Mouse (Mus musculus) yolk sac, embryonic 10.5 days (tissue): ENCODE results near the gene Tecpr1.

Source experiments
- DNase-seq: peaks from one replicate; pipeline ENCODE4 v3.0.0-alpha.2; 2017; ENCODE audit warnings: low spot score

Tecpr1 gene

DNA sequence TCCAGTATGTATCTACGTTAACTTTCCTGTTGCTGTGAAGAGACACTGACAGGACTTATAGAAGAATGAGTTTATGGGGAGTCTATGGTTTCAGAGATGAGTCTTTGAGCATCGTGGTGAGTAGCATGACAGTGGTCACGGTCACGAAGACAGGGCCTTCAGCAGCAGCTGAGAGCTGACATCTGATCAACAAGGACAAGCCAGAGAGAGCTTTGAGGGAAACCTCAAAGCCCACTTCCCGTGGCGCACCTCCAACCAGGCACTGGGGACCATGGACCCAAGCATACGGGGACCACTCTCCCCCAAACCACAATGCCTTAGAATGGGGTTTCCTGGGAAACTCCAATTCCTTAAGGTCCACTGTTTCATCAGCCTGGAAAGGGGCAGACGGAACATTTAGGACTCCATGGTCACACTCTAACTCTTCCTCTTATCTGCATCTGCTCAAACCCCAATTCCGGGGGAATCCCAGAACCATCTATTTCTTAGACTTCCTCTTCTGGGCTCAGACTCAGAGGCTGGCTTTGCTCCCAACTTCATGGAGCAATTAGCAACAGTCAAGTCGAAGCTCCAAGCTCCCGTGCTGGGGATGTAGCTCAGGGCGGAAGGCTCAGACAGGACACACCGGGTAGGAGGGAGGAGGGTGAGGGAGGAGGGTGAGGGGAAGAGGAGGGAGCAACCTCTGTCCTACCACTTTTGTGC is 28.6 kb upstream of the Tecpr1 start:
- no peak for DNase-seq

DNA sequence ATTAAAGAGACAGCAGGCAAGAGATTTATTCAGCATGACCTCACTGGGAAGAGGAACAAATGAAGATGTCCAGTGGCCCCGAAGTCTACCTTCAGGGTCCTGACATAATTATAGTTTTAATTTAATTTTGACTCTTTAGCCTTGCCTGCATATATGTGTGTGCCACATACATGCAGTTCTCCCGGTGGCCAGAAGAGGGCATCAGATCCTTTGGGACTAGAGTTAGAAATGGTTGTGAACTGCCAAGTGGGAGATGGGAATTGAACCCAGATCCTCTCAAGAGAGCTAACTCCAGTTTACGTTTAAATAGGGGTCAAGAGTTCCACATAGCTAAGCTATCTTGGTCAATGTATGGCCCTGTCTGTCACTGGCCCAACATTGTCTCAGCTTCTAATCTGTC is 26.5 kb upstream of the Tecpr1 start:
- DNase-seq, result no peak

DNA sequence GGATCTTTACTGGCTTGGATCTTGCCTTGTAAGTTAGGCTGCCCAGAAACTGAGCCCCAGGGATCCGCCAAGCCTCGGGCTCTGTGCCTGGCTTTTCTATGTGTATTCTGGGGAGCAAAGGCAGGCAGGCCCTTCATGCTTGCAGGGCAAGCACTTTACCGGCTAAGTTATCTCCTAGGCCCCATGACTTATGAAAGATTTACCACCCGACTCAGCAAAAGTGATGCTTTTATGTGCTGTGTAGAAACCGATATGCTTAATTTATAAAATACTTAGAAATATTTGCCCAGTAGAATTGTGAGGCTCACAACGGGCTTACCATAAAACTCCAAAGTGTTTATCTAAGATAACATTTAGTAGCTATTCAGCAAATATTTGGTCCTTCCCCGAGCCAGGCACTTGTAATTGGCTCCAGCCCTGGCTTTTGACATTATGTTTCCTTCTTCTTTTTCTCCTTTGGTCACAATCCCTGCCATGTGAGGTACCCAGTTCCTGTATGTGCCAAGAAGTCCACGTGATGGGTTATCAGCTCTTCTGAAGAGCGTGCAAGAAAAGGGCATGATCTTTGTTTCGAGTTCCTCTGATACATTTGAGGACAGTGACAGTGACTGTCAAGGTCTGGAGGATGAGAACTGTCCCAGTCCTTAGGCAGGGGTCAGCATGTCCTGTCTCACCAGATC is 24.6 kb upstream of the Tecpr1 start:
- DNase-seq, result peak; percentile 22

DNA sequence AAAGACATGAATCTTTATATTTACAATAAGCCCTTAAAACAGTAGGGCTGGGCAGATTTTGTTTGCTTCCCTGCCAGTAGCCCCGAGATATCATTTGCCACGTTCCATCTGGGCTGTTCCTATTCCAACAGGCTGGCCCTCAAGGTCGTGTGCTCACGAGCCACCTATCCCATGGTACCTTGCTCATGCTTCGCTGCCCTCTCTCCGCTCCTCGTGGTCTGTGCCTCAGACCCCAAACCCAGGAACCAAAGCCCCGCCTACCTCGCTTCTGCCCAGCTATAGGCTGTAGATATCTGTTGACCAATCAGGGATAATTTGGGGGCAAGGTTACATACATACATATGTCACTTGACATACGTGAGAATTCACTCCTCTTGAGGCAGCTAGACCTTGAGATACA is 23.9 kb upstream of the Tecpr1 start:
- no peak for DNase-seq

DNA sequence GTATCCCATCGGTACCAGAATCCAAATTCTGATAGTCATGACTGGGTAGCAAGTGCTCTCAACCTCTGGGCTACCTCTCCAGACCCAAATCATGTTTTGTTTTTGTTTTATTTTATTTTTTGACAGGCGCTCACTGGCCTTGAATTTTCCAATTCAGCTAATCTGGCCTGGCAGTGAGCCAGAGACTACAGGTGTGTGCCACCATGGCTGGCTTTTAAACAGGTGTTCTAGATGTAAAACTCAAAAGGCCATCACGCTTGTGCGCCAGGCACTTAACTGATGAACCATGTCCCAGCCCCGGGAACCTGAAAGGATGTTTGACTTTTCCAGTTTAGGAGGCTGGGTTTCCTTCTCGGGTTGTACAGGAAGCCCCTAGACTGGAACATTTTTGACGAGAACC is 23.3 kb upstream of the Tecpr1 start:
- DNase-seq, result no peak

DNA sequence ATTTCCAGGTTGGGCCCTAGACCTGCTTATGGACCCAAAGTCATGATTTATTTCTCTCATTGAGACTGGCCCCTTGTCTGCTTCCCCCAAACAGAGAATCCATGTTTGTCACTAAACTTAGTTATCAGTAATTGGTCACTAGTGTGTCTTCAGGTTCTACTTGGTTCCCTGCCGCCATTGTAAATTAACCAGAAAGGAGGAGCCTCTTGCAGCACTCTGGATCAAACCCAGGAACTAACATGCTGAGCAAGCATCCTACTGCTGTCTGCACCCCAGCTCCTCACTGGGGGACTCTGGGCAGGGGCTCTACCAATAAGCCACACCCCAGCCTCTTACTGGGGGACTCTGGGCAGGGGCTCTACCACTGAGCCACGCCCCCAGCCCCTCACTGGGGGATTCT is 22.2 kb upstream of the Tecpr1 start:
- DNase-seq, result no peak

DNA sequence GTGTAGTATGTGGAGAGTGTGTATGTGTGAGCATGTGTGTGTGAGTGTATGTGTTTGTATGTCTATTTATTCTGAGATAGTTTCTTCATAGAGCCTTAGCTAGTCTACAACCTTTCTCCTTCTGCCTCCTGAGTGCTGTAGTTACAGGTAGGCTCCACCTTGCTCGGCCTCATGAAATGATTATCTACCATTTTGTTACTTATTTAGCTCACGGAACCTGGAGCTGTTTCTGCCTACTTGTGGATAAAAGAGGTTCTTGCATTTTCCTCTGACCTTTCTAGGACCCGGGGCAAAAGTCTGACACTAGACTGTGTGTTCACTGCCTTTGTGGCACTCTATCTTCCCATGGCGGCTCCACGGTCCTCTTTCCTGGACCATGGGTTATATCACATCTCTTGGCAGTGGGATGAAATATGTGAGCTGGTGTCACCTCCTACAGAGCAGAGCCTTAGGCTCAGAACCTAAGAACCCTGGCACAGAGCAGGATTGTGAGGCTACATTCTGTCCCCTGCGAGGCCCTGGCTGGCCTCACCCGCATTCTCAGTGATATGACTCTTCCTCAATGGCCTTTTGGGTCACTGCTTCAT is 20.6 kb upstream of the Tecpr1 start, which contains the start of gene Bri3:
Gene Bri3, plus strand, starts transcription at position 537 of the 587 bp plus-strand sequence.
- no peak for DNase-seq

DNA sequence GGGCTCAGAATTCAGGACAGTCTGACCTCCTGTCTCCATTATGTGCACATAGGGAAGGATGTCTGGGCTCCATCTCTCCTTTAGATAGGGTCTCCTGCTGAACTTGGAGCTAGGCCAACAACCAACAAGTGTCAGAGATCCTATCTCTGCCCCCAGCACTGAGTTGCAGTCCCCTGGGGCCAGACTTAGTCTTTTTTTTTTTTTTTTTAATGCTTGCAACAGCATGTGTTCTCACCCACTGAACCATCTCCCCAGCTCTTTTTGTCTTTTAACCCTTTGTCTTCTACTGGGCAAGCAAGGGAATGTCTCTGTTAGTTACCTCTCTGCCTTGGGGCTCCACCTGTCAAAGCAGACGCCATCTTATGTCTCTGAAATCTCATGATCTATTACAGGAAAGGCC is 15.6 kb upstream of the Tecpr1 start:
- no peak for DNase-seq

DNA sequence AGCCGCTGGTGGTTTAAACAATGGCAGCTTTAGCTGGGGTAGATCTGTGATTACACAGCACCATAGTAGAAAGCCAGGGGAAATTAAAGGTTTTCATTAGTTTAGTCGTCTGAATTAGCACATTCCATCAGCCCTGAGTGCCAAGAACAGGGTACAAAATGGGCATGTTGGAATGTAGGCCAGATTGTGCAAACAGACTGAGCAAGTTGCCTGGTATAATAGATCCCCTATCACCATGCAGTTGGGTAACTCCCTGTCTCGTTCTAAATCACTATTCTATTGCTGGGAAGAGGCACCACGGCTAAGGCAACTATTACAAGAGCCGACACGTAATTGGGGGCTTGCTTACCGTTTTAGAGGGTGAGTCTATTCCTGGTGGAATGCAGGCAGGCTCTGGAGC is 11.3 kb upstream of the Tecpr1 start:
- DNase-seq, result no peak

DNA sequence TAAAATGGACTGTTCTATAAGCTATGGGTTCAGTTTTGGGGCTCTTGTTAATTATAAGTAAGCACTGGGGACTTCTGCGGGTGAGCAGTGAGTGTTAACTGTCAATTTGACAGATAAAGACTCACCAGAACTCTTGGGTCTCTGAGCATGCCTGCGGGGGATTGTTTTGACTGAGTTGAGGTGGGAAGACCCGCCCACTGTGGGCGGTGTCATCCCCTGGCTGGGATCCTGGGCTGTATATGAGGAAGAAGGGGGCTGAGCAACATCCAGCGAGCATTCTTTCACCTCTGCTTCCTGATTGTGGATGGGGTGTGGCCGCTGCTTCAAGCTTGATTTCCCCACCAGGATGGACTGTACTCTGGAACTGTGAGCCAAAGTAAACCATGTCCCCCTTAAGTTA is 10.8 kb upstream of the Tecpr1 start:
- no peak for DNase-seq

DNA sequence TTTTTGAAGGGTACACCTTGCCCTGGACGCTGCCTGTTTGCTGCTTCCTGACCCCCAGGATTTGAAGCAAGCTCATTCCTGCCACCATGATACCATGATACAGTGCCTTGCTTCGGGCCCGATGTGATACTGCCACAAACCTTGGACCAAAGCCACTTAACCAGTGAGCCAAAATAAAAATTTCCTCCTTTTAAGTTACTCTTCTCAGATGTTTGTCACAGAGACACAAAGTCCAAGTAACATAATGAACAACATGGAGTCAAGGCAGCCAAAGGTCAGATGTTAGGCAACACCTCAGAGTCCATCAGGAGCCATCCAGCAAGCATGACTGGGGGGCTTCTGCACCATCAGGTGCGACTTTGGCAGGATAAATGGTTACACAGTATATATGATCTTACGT is 9.1 kb upstream of the Tecpr1 start:
- no peak for DNase-seq

DNA sequence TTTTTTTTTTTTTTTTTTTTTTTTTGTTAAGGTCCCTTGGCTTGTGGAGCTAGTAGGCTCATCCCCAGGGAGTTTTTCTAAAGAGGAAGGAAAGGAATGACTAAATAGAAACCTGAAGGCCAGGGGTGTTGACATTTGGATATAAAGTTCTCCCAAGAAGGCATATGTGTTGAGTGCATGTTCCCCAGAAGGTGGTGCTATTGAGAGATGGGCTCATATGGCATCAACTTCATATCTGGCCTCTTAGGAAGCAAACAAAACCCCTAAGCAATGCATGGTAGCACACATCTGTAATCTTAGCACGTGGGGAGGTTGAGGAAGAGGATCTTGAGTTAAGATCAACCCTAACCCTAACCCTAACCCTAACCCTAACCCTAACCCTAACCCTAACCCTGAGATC is 8.0 kb upstream of the Tecpr1 start:
- no peak for DNase-seq

DNA sequence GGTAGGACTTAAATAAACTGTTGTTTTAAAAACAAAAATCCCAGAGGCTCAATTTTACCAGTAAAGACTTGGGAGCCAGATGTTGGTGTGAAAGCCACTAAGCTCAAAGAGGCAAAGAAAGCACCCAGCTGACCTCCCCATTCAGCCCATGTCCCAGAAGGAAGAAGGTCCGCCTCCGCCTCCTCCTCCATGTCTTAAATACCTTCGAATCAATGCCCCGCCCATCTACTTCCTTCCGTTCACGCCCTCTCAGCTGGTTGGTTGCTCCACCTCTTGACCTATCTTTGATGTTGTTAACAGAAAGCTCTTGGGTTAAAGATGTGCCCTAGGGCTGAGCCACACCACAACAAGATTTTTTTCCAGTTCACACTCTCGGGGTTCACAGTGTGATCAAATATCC is 6.8 kb upstream of the Tecpr1 start:
- DNase-seq, result no peak

DNA sequence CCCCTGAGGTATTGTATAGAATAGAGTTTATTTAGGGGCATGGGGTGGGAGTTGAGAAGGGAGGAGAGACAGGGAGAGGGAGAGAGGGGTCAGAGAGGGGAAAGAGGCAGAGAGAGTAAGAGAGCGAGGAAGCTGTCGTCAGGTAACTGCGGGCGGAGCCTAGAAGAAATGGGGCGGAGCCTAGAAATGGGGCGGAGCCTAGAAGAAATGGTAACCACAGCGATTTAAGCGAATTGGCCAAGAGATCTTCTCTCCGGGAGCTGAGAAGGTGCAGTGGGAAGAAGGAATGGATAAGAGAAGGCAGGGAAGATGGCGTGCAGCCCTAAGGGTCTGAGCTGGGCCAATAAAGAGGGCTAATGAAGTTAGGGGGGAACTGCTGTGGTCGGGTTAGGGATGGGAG is 2.8 kb upstream of the Tecpr1 start:
- no peak for DNase-seq

DNA sequence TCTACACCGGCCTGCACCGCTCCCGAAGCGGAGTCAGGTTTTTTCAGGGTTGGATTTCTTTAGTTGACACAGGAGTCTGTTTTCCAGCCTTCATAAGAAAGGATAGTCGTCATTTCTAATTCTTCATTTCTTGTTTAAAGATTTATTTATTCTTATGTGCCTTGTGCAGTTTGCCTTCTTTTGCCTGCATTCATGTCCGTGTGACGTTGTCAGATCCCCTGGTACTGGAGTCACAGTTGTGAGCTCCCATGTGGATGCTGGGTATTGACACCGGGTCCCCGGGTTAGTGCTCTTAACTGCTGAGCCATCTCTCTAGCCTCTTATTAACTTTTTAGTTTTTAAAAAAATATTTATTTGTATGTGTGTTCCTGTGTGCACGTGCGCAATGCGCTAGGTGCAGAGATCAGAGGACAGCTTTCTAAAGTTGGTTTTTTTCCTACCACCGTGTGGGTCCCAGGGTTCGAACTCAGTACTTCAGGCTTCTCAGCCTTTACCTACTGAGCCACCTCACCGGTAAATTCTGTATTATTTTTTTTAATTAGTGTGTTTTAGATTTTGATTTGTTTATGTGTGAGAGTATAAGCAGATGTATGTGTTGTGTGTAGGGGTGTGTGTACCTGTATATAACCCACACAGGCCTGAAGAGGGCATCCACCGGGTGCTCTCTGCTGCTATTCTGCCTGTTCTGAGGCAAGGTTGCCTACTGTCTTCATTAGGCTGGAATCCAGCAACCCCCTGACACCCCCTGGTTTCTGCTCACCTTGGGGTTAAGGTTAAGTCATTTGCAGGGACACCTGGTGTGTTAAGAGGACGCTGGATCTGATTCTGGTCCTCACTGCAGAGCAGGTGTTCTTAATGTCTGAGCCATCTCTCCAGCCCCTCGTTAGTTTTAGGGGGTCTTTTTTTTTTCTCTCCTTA is 743 bp upstream of the Tecpr1 start:
- DNase-seq, result no peak

DNA sequence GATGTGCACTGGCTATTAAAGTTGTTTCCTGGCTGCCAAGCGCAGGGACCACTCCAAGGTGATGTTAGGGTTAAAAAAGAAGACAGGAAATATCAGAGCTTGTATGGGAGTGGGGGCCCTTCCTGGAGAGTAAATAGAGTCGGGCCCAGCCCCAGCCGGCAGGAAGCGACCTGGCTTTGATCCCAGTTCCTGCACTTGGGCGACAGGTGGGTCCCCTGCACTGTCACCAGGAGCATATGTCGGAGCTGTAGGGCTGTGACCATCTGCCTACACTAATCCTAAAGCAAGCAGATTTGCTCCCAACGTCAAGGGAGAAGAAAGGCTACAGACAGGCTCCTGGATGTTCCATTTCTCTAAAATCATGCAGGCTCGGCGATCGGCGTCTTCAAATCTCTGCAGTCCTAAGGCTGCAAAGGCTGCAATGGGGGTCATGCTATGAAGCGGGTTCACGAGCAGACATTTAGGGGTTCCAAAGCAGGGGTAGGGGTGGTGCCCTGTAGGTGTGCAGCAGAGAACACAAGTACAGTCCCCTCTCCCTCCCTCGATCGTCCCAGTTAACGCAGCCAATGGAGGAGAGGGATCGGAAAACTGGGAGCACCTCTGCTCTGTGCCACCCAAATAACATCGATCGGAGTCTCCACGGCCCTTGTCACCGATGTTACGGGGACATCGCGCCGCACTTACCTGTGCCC is 458 bp downstream of the Tecpr1 start:
- peak; percentile 41 for DNase-seq

DNA sequence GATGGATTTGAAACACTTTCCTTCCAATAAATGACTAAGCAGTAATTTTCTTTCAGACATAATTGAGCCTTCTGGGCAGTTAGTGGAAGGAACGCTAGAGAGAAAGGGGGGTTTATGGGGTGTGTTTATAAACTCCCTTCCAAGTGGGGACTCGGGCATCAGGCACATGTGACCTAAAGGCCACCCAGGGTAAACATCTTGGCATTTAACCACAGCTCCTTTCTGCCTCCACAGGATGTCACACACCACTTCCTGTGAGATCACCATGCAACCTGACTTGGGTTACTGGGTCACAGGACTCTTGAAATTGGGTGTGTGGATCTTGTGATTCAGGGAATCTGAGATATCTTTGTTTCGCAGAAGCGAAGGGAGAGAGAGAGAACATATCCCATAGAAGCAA is 2.1 kb downstream of the Tecpr1 start:
- no peak for DNase-seq

DNA sequence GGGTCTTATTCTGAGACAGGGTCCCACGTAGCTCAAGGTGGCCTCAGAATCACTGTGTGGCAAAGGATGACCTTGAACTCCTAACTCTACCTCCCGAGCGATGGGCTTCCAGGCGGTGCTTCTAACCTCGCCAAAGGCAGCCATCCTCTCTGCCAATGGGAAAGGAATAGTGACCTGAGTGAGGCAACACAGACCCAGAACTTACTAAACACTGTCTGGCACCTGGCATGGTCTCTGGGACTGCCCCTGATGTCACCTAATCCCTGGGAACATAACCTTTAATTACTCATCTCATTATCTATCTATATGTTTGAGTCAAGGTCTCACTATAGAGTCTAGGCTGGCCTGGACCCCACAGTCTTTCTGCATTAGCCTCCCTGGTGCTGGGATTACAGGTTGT is 3.5 kb downstream of the Tecpr1 start:
- no peak for DNase-seq

DNA sequence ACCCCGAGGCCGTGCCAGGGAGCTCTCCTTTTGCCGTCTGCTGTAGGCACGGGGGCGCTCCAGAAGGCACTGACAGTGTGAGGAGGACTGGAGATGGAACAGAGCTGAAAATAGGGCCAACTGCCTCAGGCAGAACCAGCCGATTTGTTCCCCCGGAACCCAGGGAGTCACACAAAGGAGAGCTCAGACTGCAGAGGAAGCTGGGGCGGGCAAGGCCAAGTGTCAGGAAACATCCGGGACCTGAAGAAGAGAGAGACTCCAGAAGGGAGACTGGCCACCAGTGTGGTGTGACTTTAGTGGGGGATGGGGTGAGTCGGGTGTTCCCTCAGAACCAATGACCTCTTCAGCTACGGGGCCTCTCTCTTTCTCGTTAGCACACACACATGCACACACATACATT is 4.1 kb downstream of the Tecpr1 start:
- no peak for DNase-seq

DNA sequence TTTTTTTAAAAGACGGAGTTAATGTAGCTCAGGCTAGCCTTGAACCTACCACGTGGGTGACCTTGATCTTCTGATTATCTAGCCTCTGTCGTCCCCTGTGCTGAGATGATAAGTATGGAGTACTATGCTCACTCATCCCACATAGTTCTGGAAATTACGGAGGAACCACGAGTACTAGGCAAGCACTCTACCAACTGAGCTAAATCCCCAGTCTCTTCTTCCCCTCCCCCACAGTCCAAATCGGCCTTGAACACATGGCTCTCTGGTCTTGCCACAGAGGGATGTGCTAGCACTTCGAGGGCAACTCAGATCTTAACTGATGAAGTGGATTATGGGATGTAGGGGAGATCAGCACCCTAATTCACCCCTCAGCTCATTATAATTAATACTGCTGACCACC is 5.4 kb downstream of the Tecpr1 start:
- no peak for DNase-seq

DNA sequence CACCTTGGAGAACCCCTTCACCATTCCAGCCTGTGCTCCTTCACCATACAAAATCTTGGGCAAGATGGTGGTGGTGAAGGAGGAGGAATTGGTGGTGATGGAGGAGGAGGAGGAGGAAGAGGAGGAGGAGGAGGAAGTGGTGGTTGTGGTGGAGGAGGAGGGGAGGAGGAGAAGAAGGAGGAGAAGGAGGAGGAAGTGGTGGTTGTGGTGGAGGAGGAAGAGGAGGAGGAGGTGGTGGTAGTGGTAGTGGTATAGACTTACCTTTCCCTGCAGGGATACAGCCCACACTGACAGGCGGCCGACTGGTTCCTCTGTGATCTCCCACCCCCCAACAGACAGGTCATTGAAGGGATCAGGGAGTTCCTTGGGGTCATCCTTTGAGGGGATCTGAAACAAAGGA is 7.4 kb downstream of the Tecpr1 start:
- no peak for DNase-seq

DNA sequence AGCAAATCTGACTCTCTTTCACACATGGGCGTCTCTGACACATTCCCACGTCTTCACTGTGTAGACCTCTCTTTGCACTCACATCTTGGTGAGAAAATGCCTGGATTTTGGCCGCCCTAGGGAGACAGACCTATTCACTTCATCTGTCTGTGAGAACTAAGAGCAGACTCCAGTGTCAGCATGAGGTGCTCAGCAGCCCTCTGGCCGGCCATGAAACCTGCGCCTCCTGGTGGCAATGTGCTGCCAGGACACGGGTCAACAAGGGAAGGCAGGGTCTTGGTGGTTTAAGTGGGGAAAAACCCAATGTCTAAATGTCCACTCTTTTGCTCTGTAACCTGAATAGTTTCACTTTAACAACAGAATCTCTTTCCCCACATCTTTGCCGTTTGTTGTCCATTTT is 9.0 kb downstream of the Tecpr1 start:
- DNase-seq, result peak; percentile 62
